Mouse (Mus musculus) ES-Bruce4 (cell line): Measurements from ENCODE around the gene Zfp385b.

ENCODE experiments used
- CTCF ChIP-seq: IDR thresholded peaks from one replicate; pipeline ENCODE4 v1.8.1; 2011; ENCODE audit warnings: low read depth, low read length
- EP300 ChIP-seq: IDR thresholded peaks from 2 replicates; pipeline ENCODE4 v1.6.1; 2011; ENCODE audit warnings: low read depth, low read length; ENCODE audit not compliant: insufficient read depth

DNA sequence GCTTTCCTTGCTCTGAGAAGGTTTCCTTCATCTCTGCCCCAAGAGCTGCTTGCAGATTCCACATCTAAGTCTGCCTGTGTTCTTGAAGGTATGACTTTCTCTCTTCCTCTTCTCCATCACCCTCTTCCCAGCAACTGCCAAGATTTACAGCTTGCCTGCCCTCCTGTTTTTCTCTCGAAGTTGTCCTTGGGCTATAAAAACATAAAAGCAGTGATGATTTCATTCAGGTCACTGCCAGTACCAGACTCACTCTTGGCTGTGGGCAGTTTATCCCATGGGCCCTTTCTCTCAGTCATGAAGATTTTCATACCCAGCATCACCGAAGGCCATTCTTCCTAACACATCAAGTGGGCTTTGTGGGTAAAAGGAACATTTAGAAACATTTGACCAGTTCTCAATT is 89.2 kb downstream of the Zfp385b start:
- TF ChIP-seq CTCF (no peak), EP300 (no peak)
